Mouse (Mus musculus) midbrain, embryonic 16.5 days (tissue): ENCODE data around the gene Tssk4. TPM values are rescaled to one million over a fixed set of nuclear protein-coding genes. Genes with fewer than 3 reads are reported as not detected.
A peak's percentile ranks its signal among the peaks of the same experiment; 100 is the strongest.

ENCODE experiments used
- ATAC-seq: fragments of 200-750 bp; cut with Nextera tagmentation; 2 replicates; pipeline ENCODE4 v1.8.0; 2017; ENCODE audit warnings: moderate TSS enrichment
- H3K27ac ChIP-seq: fragments of 300-500 bp; sonication (generic); 2 replicates; pipeline ENCODE4 v1.5.1; 2014; ENCODE audit warnings: mild to moderate bottlenecking, low read length, mixed read lengths
- H3K27me3 ChIP-seq: fragments of 300-500 bp; sonication (generic); 2 replicates; pipeline ENCODE4 v1.6.1; 2014; ENCODE audit warnings: low read depth, low read length, mixed read lengths; ENCODE audit not compliant: control insufficient read depth, insufficient read depth
- H3K36me3 ChIP-seq: fragments of 300-500 bp; sonication (generic); 2 replicates; pipeline ENCODE4 v1.6.1; 2014; ENCODE audit warnings: mild to moderate bottlenecking, low read length, moderate library complexity, mixed read lengths; ENCODE audit not compliant: control insufficient read depth, insufficient read depth
- H3K4me1 ChIP-seq: fragments of 300-500 bp; sonication (generic); 2 replicates; pipeline ENCODE4 v1.6.1; 2014; ENCODE audit warnings: mild to moderate bottlenecking, low read length, mixed read lengths; ENCODE audit not compliant: control insufficient read depth, insufficient read depth
- H3K4me2 ChIP-seq: fragments of 300-500 bp; sonication (generic); 2 replicates; pipeline ENCODE4 v1.6.1; 2014; ENCODE audit warnings: mild to moderate bottlenecking, low read length, mixed read lengths
- H3K4me3 ChIP-seq: fragments of 300-500 bp; sonication (generic); 2 replicates; pipeline ENCODE4 v1.5.1; 2014; ENCODE audit warnings: low read depth, mild to moderate bottlenecking, low read length, moderate library complexity, mixed read lengths
- H3K9ac ChIP-seq: fragments of 300-500 bp; sonication (generic); 2 replicates; pipeline ENCODE4 v1.6.1; 2014; ENCODE audit warnings: low read depth, low read length, mixed read lengths
- H3K9me3 ChIP-seq: fragments of 300-500 bp; sonication (generic); replicated peaks from 2 replicates; pipeline ENCODE4 v1.6.1; 2014; ENCODE audit warnings: mild to moderate bottlenecking, low read length, mixed read lengths; ENCODE audit not compliant: control insufficient read depth, poor library complexity, severe bottlenecking
- whole genome bisulfite sequencing: fragments of 180-500 bp; shearing (Covaris S2); extraction: QIAGEN DNeasy Blood & Tissue Kit; methylation state at CpG from one replicate; pipeline ENCODE4 v1.1.7; 2014; 5-methylcytosine and 5-hydroxymethylcytosine counted together
- polyA plus RNA-seq: library from polyadenylated mRNA; unstranded; fragments of >200 nt; fragmentation: Nextera tagmentation; extraction: Ambion mirVana; gene quantifications from 2 replicates; pipeline ENCODE4 v1.2.1, GENCODE M21; 2015

The Tssk4 gene
- polyA plus RNA-seq, 1 experiment from 2014 or later, result 0.28 TPM

DNA sequence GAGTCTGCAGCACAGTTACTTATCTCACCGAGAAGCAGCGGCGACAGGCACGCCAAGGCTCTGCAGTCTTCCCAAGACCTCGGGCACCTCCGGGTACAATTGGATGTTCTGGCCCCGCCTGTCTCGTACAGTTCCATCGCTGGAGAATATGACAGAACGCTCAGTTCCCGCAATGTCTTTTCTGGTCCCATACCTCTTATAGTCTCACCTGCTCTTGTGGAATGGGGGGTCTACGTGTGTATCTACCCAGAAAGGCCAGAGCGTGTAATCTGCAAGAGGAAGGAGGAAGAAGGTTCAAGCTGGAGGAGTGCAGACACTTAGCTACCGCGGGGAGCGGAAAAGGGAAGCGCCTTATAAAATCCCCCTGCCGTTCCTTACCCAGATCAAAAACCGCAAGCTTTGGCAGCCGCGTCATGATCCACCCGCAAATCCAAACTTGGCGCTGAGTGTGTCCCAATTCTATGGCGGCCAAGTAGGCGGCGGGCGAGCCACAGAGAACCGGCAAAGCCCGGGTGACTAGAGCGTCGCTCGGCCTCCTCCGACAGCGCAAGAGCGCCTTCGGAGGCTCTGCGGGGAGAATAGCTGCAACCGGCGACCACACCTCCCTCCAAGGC is 10.1 kb downstream of the Tssk4 start, which contains the start of gene Mdp1:
Gene Mdp1, minus strand, starts transcription at position 549 of the 614 bp plus-strand sequence.
- peak; percentile 96 for ATAC-seq
- Histone ChIP-seq H3K9me3 (no peaks in the 10 kb centered on the region), H3K36me3 (peaks cover 14% of the 10 kb centered on the region), H3K27ac (peak within 1 kb of the TSS; percentile 60), H3K4me2 (peak within 1 kb of the TSS; percentile 67), H3K4me1 (peaks cover 10% of the 10 kb centered on the region), H3K9ac (peak within 1 kb of the TSS; percentile 64), H3K27me3 (no peaks in the 10 kb centered on the region), H3K4me3 (peak within 1 kb of the TSS; percentile 52)
- WGBS, result under 1% methylated on average over 38 of the region's 39 CpGs

DNA sequence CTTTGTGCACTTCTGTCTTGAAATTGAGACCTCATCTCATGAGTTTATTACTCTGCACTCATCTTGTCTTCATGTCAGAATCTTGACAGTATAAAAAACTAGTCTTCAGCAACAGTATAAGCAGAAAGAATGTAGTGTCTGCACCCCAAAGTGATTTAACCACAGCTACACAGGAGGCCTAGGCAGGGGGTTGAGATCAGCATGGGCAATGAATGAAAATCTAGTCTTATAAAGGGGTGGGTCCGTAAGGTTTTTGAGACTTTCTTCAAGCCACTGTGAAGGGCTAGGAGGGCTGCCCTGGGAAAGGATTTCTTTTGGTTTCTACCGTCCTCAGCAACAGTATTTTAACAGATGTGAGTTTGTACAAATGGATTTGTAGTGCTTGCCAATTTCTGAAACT is 10.7 kb downstream of the Tssk4 start:
- peak overlapping the region; percentile 67 for H3K4me2 ChIP-seq
- WGBS, result 30% methylated on average over 2 of the region's 2 CpGs
- H3K9me3 ChIP-seq, result no peaks in the 10 kb centered on the region
- no peak overlapping the region for H3K9ac ChIP-seq
- H3K27me3 ChIP-seq, result no peaks in the 10 kb centered on the region
- H3K4me1 ChIP-seq, result peaks cover 10% of the 10 kb centered on the region
- no peak overlapping the region for H3K27ac ChIP-seq
- ATAC-seq, result peak; percentile 37; the same call in 1 of the 2 replicates
- peak overlapping the region; percentile 52 for H3K4me3 ChIP-seq
- H3K36me3 ChIP-seq, result peaks cover 14% of the 10 kb centered on the region

DNA sequence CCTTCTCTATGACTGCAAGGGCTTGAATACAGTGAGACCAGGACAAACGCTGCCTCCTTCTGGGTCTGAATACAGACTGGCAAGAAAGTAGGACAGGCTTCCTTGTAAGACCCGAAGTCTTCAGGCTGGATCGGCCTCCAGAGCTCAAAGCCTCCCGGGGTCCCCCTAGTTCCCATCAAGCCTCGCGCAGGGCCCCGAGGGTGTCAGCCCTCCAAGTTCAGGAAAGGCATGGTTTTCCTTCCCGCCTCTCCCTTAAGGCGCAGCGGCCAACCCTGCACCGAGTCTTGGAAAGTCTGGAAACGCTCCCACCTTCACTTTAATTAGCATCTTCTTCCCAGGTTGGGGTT is 21.5 kb downstream of the Tssk4 start:
- 0% methylated on average over 12 of the region's 12 CpGs for WGBS
- Histone ChIP-seq H3K9ac (peak overlapping the region; percentile 85), H3K27me3 (no peaks in the 10 kb centered on the region), H3K36me3 (peaks cover 5% of the 10 kb centered on the region; the same call in 1 of the 2 replicates), H3K27ac (peak overlapping the region; percentile 90), H3K4me3 (peak overlapping the region; percentile 85), H3K9me3 (no peaks in the 10 kb centered on the region), H3K4me1 (peaks cover 19% of the 10 kb centered on the region), H3K4me2 (peak overlapping the region; percentile 83)
- peak; percentile 81 for ATAC-seq

DNA sequence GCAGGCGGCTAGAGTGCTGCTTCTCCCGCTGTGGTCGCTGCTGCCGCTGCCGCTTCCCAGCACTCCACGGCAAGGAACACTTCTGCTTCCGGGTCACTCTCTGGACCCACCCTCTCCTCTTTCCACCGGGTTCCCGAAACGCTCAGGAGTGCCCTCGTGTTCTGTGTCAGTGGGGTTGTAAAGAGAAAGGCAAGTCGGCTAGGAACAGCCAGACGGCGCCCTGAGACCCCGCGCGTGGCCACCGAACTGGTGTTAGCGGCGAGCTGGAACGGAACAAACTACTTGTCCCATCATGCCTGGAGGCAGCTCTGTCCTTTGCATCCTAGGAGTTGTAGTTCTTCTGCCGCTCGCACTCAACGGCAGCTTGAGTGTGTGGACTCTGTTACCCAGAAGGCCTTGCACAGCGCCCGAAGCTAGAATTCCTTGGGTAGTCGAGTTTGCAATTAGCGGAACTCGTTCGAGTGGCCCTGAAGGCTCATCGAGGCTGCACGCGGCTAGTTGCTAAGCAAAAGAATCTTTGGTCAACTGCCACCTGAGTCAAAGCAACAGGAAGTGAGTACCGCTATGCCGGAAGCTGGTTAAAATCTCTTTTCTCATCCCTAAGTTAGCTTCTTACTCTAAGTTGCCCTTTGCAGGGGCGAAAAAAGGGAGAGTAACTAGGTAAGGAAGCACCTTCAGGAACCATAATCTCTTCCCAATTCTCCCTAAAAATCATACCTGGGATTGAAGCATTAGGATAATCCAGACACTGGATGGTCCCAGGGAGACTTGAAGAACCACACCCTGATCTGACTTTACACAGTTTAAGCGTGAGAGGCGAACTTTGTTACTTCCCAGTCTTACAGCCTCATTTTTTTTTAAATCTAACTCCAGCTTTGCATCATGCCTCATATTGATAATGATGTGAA is 22.1 kb downstream of the Tssk4 start, which contains the start of the genes Gmpr2 and Nedd8:
Gene Gmpr2, plus strand, starts transcription at position 109 of the 908 bp plus-strand sequence.
Gene Nedd8, minus strand, starts transcription at position 292 of the 908 bp plus-strand sequence.
- WGBS, result 1% methylated on average over 38 of the region's 38 CpGs
- no peaks in the 10 kb centered on the region for H3K9me3 ChIP-seq
- H3K9ac ChIP-seq, result peak within 1 kb of the TSS; percentile 85
- peaks cover 19% of the 10 kb centered on the region for H3K4me1 ChIP-seq
- ATAC-seq, result peak; percentile 98
- H3K36me3 ChIP-seq, result peaks cover 8% of the 10 kb centered on the region
- peak within 1 kb of the TSS; percentile 85 for H3K4me3 ChIP-seq
- peak within 1 kb of the TSS; percentile 90 for H3K27ac ChIP-seq
- H3K4me2 ChIP-seq, result peak within 1 kb of the TSS; percentile 85
- no peaks in the 10 kb centered on the region for H3K27me3 ChIP-seq

DNA sequence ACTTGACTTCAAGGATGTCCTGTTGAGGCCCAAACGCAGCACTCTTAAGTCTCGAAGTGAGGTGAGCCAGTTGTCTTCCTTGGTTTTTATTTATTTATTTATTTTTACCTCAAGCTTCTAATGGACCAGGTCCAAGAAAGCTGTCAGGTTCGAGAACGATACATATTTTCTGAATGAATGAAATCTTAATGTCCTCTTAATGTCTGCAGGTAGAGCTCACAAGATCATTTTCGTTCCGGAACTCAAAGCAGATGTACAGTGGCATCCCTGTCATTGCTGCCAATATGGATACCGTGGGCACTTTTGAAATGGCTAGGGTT is 22.7 kb downstream of the Tssk4 start:
- WGBS, result 80% methylated on average over 7 of the region's 7 CpGs
- peak overlapping the region; percentile 85; the same call in 1 of the 2 replicates for H3K9ac ChIP-seq

DNA sequence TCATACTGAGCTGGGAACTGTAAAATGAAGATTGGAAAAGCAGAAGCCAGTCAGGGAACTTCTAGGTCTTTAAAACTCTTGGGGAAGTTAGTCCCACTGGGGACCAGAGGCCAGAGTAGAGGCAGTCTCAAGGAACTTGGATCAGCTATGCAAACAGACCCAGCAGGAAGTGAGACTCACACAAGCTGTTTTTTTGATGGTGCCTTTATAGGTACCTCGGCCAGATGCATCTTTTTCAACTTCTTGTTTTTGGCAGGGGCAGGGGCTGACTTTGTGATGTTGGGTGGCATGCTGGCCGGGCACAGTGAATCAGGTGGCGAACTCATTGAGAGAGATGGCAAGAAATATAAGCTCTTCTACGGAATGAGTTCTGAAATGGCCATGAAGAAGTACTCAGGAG is 27.6 kb downstream of the Tssk4 start:
- 91% methylated on average over 4 of the region's 4 CpGs for WGBS
- Histone ChIP-seq H3K4me2 (no peak overlapping the region), H3K36me3 (peaks cover 14% of the 10 kb centered on the region), H3K27ac (no peak overlapping the region), H3K4me1 (peaks cover 14% of the 10 kb centered on the region), H3K9ac (no peak overlapping the region), H3K27me3 (no peaks in the 10 kb centered on the region), H3K4me3 (no peak overlapping the region), H3K9me3 (no peaks in the 10 kb centered on the region)
- ATAC-seq, result no peak

More for the DNA sequence above, 22.7 kb downstream of the Tssk4 start:
- Histone ChIP-seq H3K36me3 (peaks cover 11% of the 10 kb centered on the region), H3K9me3 (no peaks in the 10 kb centered on the region), H3K4me1 (peaks cover 19% of the 10 kb centered on the region), H3K27ac (peak overlapping the region; percentile 90; the same call in 1 of the 2 replicates), H3K4me2 (peak overlapping the region; percentile 85), H3K4me3 (peak overlapping the region; percentile 85), H3K27me3 (no peaks in the 10 kb centered on the region)
- ATAC-seq, result no peak

DNA sequence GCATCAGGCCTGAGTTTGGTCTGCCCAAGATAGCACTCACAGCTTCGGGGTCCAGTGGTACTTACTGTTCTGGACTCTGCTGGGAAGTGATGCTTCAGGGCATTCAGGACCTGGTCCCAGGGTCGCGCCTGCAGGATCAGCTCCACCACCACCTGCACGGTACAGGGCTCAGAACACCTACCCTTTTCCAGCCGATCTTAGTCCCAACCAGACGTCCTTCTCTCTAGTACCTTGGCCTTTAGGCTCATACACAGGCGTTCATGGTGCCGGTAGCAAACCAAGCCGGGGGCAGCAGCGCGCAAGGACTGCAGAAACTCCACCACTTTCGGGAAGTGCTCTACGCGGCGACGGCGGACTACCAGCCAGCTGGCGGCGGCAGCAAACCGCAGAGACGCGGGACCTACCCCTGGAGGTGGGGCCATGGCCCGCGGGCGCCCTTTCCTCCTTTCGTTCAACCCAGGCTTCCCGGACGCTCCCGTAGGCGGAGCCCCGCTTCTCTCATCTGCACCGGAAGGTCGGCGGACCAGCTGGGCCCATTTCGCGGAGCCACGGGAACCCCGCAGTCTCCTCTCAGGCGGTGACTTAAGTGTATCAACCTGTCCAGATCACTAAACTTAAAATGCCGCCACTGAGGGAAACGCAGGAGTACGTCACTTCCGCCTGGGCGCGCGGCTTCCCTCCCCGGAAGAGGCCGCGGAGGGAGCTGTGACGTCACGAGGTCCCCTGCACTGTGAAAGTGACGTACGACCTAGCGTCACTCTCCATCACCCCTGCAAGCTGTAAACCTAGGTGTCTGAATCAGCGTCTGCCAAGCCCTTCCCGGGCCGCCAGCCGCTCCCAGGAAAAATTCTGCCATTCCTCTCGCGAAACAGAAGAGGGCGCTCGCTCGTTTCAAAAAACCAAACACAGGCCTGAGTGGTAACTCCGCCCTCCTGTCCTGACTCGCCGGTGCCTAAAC is 31.5 kb downstream of the Tssk4 start, which contains the start of gene Tinf2:
Gene Tinf2, minus strand, starts transcription at position 661 of the 958 bp plus-strand sequence.
- Histone ChIP-seq H3K4me1 (peaks cover 10% of the 10 kb centered on the region), H3K27me3 (no peaks in the 10 kb centered on the region), H3K4me3 (peak within 1 kb of the TSS; percentile 73), H3K4me2 (peak within 1 kb of the TSS; percentile 96), H3K27ac (peak within 1 kb of the TSS; percentile 75), H3K9ac (peak within 1 kb of the TSS; percentile 74), H3K9me3 (no peaks in the 10 kb centered on the region), H3K36me3 (peaks cover 9% of the 10 kb centered on the region)
- ATAC-seq, result peak; percentile 98
- WGBS, result under 1% methylated on average over 66 of the region's 66 CpGs

DNA sequence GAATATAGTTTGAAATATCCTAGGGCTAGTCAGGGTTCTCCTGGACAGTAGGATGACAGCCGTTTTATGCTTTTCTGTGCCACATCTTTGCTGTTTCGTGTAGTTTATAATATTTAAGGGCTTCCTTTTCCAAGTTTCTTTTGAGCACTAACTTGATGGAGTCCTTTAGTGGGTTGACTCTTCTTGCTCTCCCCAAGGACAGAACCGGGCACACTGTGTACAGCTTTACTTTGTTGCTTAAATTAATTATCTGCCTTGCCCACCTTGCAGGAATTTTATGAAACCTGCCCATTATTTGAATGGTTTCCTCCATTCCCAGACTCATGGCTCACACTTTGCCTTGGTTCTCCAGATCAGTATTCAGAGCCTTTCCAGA is 32.1 kb downstream of the Tssk4 start:
- peaks cover 6% of the 10 kb centered on the region for H3K36me3 ChIP-seq
- 11% methylated on average over 3 of the region's 3 CpGs for WGBS
- no peaks in the 10 kb centered on the region for H3K27me3 ChIP-seq
- peak overlapping the region; percentile 6; the same call in 1 of the 2 replicates for H3K9ac ChIP-seq
- no peaks in the 10 kb centered on the region for H3K9me3 ChIP-seq
- H3K4me1 ChIP-seq, result peaks cover 10% of the 10 kb centered on the region
- peak; percentile 57 for ATAC-seq
- H3K4me2 ChIP-seq, result peak overlapping the region; percentile 96
- H3K27ac ChIP-seq, result no peak overlapping the region; the same call in 1 of the 2 replicates
- peak overlapping the region; percentile 73 for H3K4me3 ChIP-seq
